Mouse (Mus musculus): ENCODE measurements around the gene Cachd1. TPM values are rescaled to one million over a fixed set of nuclear protein-coding genes. Genes with fewer than 3 reads are reported as not detected.
A peak's percentile ranks its signal among the peaks of the same experiment; 100 is the strongest.

Cachd1 gene
- total RNA-seq, 2 experiments from 2014 or later: 39.5 to 42.5 TPM

GRCm38 (mm10) chr4:100855373-100855772 is 78.9 kb downstream of the Cachd1 start:
- Histone ChIP-seq H3K4me3 (no peak overlapping the region), H3K27ac (no peak overlapping the region)
- DNase-seq (ENCODE audit: low spot score in 2 of 2): no peak
- no peak for TF ChIP-seq CTCF (conservative IDR thresholded peaks at IDR 0.05)

GRCm38 (mm10) chr4:100857411-100857869 is 81.0 kb downstream of the Cachd1 start:
- TF ChIP-seq CTCF (conservative IDR thresholded peaks at IDR 0.05): no peak
- DNase-seq (ENCODE audit: low spot score in 2 of 2): no peak
- Histone ChIP-seq H3K4me3 (no peak overlapping the region), H3K27ac (no peak overlapping the region)

DNA sequence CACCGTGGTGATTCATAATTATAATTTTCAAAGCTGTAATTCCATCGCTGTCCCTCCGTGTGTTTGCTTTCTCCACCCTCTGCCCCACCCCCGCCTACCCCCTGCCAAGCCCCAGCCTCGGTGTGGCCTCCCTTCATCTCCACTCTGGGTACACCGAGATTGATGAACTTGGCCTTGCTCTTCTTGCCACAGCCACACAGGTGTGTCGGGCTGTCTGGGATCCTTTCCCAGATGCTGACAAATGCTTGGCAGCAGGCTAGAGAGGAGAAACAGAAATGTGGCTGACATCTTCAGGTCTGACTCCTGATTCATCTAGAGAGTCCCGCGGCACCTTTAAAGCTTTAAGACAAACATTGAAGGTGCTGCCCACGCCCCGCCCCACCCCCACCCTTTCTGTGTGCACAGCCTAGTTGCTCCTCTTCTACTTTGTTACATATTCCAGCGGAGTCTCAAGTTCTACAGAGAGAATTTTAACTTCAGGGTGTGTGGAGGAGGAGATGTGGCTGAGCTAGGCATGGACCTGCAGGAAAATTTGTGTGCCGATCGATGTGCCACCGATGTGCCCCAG is 87.5 kb downstream of the Cachd1 start:
- no peak for TF ChIP-seq CTCF (conservative IDR thresholded peaks at IDR 0.05)

DNA sequence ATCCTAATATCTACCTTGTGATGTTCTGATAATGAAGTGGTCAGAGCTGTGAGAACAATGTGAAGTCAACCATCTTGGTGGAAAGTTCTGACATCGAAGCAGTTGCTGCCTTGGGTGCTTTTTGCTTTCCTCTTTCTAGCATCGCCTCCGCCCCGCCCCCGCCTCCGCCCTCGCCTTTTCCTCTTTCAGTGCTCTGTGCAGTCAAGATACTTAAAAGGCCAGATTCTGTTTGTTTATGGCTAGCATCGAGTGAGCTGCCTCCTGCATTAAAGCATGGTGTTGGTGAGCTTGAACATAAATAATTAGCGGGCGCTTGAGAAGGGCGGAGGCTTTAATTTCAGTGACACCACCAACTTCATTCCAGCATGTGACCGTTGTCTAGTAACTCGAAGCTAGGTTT is 88.9 kb downstream of the Cachd1 start:
- DNase-seq (ENCODE audit: low spot score in 2 of 2): no peak
- Histone ChIP-seq H3K4me3 (no peak overlapping the region), H3K27ac (0 out of 2 replicates have a peak overlapping the region, but pooled peaks have one; percentile 10)
- TF ChIP-seq CTCF (conservative IDR thresholded peaks at IDR 0.05): no peak

More for the DNA sequence above, 87.5 kb downstream of the Cachd1 start:
- Histone ChIP-seq H3K27ac (no peak overlapping the region), H3K4me3 (no peak overlapping the region)
- no peak for DNase-seq (ENCODE audit: low spot score in 2 of 2)

GRCm38 (mm10) chr4:100865962-100866703 is 89.7 kb downstream of the Cachd1 start:
- TF ChIP-seq CTCF (conservative IDR thresholded peaks at IDR 0.05): no peak

GRCm38 (mm10) chr4:100877351-100877750 is 100.9 kb downstream of the Cachd1 start:
- H3K27ac ChIP-seq: no peak overlapping the region
- TF ChIP-seq CTCF (conservative IDR thresholded peaks at IDR 0.05): no peak
- H3K4me3 ChIP-seq: no peak overlapping the region
- no peak for DNase-seq (ENCODE audit: low spot score in 2 of 2)

More at GRCm38 (mm10) chr4:100865962-100866703, 89.7 kb downstream of the Cachd1 start:
- Histone ChIP-seq H3K4me3 (no peak overlapping the region), H3K27ac (peak overlapping the region; percentile 10; the same call in 1 of the 2 replicates)
- DNase-seq (ENCODE audit: low spot score in 2 of 2): no peak

DNA sequence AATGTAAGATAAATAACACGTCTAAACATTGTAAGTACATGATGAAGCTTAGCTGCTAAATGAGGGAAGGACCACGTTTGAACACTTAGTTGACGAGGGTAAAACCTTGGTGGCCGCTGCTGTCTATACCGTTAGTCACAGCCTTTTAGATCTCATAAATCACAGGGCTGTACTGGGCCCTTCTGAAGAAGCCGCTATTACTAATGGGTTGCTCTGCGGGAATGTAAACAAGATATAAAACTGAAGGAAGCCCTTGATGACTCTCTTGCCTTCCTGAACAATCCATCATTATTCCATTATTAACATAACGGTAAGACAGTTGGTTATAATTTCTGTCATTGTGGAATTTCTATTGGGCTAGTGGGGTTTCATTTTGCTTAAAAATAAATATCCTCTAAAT is 102.9 kb downstream of the Cachd1 start:
- no peak overlapping the region for H3K27ac ChIP-seq
- H3K4me3 ChIP-seq: no peak overlapping the region
- no peak for DNase-seq (ENCODE audit: low spot score in 2 of 2)
- TF ChIP-seq CTCF (conservative IDR thresholded peaks at IDR 0.05): no peak

DNA sequence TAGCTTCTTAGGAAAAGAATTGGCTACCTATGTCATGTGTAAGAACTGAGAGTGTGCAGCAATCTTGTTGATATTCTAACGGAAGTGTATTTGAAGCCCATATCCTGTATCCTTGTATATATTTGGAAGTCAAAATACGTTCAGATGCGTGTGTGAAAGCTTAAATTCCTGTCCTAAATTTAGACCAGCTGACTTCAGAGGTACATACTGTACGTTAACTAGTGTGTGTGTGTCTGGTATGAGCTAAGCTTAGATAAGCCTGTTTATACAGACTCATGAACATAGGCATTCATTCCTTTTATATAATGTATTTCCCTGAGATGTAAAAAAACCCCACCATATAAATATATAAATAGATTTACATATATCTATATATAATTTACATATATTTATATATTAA is 103.6 kb downstream of the Cachd1 start:
- DNase-seq (ENCODE audit: low spot score in 2 of 2): no peak
- no peak for TF ChIP-seq CTCF (conservative IDR thresholded peaks at IDR 0.05)

DNA sequence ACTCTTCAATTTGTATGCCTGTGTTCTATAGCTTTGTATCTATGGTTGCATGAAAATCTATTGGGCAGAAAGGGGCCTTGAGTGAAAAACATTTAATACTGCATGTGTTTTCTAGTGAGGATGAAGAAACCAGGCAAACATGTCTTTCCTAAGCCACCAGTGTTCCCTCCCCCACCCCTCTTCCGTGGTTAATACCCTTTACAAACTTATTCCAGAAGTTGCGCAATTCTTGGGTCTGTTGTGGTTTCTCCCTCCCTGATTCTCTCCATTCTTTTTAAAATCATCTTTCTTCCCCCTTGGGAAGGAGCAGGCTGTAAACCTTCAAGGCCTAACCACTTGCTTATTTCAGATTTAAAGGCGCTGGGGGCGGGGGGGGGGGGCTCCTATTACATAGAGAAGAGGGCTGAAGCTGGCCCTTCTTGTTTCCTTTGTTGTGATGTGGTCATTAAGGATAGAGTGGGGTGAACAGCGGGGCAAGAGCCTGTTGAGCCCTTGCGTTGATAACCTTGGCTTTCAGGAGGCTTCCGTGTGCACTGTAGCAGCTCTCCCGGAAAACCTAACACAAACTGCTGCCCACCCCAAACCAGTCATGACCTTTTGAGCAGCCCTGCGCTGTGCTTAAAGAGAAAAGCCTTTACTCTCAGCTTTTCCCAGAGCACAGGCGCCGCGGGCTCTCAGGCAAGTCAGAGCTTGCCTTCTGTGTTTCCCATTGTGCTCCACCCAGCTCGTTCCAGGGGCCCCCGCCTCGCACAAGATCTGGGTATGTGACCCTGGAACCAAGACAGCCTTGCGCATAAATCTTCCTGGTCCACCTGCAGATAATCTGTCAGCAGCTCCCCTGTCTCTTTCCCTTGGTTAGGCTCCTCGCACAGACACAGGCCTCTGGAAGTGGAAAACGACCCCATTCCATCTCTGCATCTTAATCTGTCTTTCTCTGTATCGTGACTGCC is 109.6 kb downstream of the Cachd1 start:
- TF ChIP-seq CTCF (conservative IDR thresholded peaks at IDR 0.05): no peak
- Histone ChIP-seq H3K27ac (no peak overlapping the region), H3K4me3 (no peak overlapping the region)
- DNase-seq (ENCODE audit: low spot score in 2 of 2): no peak

More for the DNA sequence above, 103.6 kb downstream of the Cachd1 start:
- Histone ChIP-seq H3K4me3 (no peak overlapping the region), H3K27ac (no peak overlapping the region)

- Histone ChIP-seq H3K27ac (no peak overlapping the region), H3K4me3 (no peak overlapping the region)
- DNase-seq (ENCODE audit: low spot score in 2 of 2): no peak
- TF ChIP-seq CTCF (conservative IDR thresholded peaks at IDR 0.05): no peak
Measured at GRCm38 (mm10) chr4:100886743-100887416, 110.4 kb downstream of the Cachd1 start.

GRCm38 (mm10) chr4:100890106-100890970 is 113.9 kb downstream of the Cachd1 start:
- DNase-seq (ENCODE audit: low spot score in 2 of 2): no peak
- no peak overlapping the region for H3K4me3 ChIP-seq
- no peak for TF ChIP-seq CTCF (conservative IDR thresholded peaks at IDR 0.05)
- H3K27ac ChIP-seq: no peak overlapping the region

All from layer of hippocampus, adult 2 months (tissue).